Mouse (Mus musculus) c-Kit-negative CD71-positive TER-119-positive erythroid progenitor cells, embryonic 14.5 days (primary cell): ENCODE data around the gene Cadps.

Experiments
- DNase-seq: peaks from one replicate; pipeline ENCODE4 v3.0.0-alpha.2; 2013; ENCODE audit warnings: low read depth, low spot score

The Cadps gene

DNA sequence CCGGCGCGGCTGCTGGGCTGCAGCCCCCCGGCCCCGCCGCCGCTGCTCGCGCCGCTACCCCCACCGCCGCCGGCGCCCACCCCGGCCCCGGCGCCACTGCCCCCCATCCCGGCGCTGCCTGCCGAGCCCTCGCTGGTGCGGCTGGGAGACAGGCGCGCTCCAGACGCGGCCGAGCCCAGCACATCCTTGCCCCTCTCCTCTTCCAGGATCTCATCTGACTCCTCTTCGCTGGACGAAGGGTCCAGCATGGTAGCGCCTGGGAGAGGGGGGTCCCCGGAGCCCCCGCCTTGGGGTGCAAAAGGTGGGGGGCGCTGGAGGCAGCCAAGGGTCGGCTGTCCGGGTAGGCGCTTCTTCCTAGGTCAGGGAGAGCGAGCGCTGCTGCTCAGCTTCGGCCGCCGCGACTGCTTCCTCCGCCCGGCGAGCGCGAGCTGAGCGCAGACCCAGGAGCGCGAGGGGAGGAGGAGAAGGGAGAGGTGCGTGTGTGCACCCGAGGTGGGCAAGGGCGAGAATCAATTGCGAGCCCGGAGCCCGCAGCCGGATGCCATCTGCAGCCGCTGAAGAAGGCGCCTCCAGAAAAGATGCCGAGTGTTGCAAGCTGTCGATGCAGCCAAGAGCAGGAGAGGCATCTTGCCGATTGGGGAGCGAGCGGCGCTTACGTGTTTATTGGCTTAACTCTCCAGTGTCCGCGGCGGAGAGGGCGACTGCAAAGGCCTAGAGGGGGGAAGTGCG, at the start of gene Cadps:
Gene Cadps (minus strand): TSS at position 589 of the 729 bp plus-strand sequence.
- no peak for DNase-seq

GRCm38 (mm10) chr14:12869605-12870004, 46.7 kb upstream of the Cadps start:
- DNase-seq = no peak

- DNase-seq = no peak
Measured at GRCm38 (mm10) chr14:12865258-12865657, 42.4 kb upstream of the Cadps start.

DNA sequence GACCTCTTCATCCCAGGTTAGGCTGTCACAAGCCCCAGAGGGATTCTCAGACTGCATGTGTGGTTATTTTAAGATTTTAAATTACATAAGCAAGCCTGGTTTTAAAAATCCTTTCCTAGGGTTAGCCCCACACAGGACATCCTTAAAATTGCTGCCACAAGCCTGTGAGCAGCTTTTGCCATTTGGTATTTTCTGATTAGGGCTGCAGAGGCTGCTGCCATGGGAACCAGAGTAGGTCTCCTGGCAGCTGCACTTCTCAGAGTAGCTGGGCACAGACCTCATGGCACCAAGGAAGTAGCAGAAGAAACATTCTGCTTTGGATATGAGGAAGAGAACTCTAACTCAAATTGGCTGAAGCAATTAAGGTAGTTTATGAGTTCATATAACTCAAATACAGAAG, 21.0 kb upstream of the Cadps start:
- DNase-seq = no peak

DNA sequence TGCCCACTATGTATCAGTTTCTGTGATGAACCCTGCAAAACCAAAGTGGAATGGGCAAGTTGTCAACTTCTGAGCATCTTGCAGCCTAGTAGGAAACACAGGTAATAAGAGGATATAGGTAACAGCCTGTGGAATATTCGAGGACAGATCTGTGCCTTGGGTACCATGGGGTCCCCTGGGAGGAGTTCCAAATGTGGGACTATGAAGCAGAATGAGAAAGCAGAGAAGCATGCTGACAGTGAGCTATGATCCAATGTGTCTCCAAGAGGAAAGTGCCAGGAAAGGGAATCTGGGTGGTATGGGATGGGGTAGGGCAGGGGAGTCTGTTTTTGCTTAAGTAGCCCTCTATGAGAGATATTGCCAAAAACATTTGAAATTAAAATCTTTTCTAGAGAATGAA, 16.6 kb upstream of the Cadps start:
- DNase-seq = no peak

DNA sequence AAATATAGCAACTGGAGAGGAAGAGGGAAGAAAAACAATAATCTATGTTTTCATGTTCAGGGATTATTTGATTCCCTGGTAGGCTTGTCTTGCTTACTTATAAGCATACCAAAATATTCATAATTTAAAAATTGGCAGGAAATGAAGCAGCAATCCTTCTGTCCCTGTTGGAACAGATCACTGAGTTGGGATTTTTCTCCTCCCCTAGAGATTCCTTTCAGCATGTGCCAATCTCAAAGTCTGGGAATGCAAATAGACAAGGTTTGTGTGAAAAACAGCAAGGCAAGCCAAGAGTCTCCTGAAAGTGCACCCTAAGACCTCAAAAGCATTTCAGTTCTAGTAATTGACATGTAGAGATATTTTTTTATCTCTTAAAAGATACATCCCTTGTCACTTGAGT, 16.1 kb upstream of the Cadps start:
- DNase-seq = no peak

- no peak for DNase-seq
Measured at GRCm38 (mm10) chr14:12838323-12838722, 15.4 kb upstream of the Cadps start.

DNA sequence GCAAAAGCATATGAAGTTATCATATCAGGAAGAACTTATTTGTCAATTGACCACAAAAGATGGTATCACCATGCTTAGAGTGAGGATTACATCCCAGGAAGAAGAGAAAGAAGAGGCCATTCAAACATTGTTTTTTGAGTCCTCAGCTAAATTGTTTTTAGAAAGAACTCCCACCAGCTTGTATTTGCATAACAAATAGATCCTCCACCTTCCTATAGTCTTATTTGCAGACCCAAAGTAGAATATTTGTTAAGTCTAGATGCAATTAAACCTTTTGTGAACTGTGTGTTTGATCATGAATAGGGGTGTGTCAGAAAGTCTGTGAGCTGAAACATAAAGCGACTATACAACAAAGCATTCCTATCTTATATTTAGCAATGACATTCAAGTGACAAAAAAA, 15.0 kb upstream of the Cadps start:
- no peak for DNase-seq

GRCm38 (mm10) chr14:12823781-12824180, 902 bp upstream of the Cadps start:
- no peak for DNase-seq

DNA sequence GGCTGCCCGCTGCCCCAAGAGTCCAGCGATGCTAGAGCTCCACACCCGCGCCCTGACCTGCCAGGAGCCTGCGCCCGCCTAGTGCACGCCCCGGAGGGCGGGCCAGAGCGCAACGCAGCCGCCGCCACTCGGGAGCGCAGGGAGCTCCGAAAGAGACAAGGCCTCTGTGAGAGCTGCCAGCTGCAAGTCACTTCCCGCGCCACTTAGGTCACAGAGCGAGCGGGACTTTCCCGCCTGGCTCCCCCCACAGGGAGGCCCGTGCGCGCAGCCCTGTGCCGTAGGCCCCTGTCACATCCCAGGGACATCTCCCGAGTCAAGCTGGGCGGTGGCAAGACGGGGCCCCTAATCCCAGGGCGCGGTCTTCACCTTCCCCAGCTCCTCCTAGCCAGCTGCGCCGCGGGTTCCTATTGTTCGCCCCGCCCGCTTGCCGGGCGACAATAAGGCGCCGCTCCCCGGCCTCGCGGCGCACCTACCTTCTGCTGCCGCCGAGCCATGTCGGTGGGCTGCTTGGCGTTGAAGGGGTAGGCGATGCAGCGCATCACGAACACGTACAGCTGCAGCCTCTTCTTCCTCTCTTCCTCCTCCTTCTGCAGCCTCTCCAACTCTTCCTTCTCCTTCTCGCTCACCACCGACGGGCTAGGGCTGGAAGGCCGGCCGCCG, 918 bp downstream of the Cadps start:
- no peak for DNase-seq

DNA sequence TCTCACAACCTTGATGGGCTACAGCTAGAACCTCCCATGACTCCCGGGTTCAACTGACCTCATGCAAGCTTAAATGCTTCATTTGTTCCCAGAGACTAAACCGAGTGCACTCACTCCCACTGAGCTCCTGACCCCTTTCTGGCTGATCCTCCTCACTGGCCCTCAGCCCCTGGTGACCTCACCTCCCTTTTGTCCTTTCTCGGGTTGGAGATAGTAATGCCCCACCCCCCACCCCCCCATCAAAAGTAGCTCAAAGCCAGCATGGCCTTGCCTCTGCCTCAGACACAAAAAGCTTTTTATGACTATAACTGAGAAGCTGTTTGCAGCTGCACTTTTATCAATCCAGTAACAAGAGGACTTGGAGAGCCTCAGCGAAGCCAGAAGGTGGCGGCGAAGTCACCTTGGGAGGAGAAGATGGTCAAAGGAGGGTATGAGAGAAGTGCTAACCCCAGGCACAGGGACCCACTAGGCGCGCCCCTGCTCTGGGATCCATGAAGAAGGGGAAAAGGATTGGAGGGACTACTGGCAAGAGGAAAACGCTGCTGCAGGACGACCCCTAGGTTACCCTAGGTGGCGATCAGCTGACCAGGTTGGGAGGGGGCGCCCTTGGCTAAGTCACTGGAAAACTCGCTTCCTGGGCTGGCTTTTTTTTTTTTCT, 1.6 kb downstream of the Cadps start:
- DNase-seq = no peak

GRCm38 (mm10) chr14:12820149-12820548, 2.7 kb downstream of the Cadps start:
- no peak for DNase-seq

DNA sequence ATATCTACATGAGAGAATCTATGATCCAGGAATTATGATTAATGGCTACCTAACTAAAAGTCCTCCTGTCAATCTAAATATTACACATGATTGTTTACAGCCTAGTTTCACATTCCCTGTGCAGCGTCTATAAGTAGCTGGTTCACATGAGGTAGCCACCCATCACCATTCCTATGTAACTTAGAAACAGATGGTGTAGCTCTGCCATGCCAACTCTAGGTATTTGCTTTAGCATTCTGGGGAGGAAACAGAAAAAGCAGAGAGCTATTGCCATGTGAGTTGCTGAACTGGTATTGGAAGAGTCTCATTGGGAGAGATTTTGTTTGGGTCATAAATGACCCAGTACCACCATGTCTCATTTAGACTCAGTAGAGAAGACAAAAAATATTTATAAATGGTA, 4.4 kb downstream of the Cadps start:
- DNase-seq = no peak

GRCm38 (mm10) chr14:12812072-12812471, 10.8 kb downstream of the Cadps start:
- DNase-seq = no peak

DNA sequence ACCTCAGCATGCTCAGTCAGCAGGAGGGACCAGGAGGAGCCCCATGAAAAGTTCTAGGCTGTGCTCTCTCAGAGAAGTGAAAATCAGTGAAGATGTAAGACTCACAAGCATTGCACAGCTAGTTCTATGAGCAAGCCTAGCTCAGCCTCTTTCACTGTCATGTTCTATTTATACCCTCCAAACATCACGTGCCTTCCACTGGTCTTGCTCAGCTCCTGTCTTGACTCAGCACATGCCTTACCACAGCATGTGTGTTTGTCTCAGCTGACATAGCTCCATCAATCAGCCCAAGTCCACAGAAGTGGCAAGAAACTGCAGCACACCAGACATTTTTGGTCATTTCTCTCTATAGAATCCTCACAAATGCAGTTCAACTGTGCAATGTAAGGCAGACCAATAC, 19.9 kb downstream of the Cadps start:
- no peak for DNase-seq

- no peak for DNase-seq
Measured at GRCm38 (mm10) chr14:12801100-12801499, 21.8 kb downstream of the Cadps start.

DNA sequence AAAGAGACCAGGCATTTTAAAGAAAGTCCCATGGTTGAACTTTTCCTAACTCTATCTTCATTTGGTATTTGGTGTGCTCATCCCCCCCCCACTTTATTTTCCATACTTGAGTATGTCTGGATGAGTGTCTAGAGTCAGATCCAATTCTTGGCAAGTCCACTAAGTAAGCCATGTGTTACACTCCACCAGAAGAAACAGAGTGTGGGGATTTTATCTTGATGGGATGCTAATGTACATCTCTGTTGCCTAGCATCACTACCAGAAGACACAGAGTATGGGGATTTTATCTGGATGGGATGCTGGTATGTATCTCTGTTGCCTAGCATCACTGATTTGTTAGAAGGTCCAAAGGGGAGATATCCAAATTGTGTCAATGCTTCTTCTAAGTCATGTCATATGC, 24.0 kb downstream of the Cadps start:
- no peak for DNase-seq

DNA sequence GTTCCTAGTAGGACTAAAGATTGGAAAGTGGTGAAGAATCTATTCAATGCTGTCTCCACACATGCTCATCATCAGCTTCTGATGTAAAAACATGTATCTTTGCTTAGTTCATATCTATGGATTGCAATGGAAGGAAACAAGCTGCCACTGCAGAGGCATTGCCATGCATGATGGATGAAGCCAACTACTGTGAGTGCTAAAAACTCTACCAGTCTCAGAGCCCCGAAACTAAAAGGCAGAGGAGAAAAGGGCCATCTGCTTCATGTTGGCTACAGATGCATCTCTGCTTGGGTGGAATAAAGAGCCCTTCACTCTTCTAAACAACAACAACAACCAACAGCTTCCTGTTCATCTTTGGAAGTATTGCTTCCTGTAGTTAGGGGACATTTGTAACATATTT, 38.6 kb downstream of the Cadps start:
- no peak for DNase-seq

- no peak for DNase-seq
Measured at GRCm38 (mm10) chr14:12780016-12780415, 42.9 kb downstream of the Cadps start.

DNA sequence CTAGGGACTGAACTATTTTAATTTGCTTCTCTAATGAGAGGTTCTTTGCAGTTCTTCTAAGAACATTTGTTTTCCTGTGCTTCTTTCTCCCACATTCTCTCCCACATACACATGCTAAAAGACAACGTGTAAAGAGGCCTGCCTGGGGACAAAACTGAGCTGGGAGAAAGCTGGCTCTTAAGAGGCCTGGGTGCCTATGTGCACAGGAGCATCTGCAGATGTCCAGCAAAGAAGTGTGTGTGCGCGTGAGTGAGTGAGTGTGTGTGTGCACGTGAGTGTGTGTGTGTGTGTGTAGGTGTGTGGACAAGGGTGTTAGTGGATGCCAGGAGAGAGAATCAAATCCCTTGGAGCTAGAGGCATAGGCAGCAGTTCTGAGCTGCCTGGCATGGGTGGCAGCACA, 44.9 kb downstream of the Cadps start:
- DNase-seq = no peak

DNA sequence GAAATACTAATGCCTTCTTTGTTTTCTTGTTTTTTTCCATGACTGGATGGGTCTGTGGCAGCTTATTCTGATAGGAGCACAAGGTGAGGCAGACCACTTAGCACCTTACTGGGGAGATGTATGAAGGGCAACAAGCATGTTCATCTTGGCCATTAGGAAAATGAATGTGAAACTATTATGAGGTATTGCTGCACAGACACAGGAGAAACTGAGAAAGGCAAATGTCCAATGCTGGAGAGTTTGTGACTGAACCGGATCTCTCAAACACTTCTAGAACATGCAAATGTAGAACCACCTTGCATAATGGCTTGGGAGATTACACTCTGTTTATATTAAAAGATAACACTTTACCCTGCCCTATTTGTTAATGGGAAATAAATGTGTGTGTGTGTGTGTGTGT, 54.0 kb downstream of the Cadps start:
- no peak for DNase-seq

DNA sequence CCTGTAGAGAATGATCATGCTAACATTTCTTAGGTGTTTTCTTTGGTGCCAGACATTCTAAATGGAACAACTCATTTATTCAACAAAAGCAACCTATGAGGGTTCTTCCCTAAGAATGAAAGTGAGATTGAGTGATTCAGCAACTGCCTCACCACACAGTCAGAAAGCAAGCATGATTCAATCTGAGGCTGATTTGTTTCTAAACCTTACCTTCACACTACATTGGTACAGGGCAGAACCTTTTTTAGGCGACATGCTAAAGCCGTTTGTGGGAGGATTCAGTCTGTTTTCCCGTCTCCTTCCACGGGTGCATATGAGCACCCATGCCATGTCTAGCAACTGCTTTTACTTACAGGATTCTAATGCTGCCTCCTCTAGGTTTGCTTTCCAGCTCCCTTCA, 69.6 kb downstream of the Cadps start:
- DNase-seq = no peak

GRCm38 (mm10) chr14:12751821-12752220, 71.1 kb downstream of the Cadps start:
- DNase-seq = no peak
